Mouse (Mus musculus) CH12.LX (cell line): ENCODE data around the gene Mtx1.

ENCODE experiments used
- CTCF ChIP-seq, 2 experiments: IDR thresholded peaks in 1 of 2; conservative IDR thresholded peaks in 1 of 2; 2 replicates each; pipeline ENCODE4 v1.5.1; 2011 to 2012; ENCODE audit warnings: low read depth in 2 of 2, low read length in 2 of 2, improper control_type of control experiment in 1 of 2, inconsistent platforms in 1 of 2, mild to moderate bottlenecking in 1 of 2, moderate library complexity in 1 of 2
- EP300 ChIP-seq: IDR thresholded peaks from 2 replicates; pipeline ENCODE4 v1.6.1; 2011; ENCODE audit warnings: low read length, improper control_type of control experiment
- JUN ChIP-seq: IDR thresholded peaks from 2 replicates; pipeline ENCODE4 v1.6.1; 2011; ENCODE audit warnings: low read depth, mild to moderate bottlenecking, low read length, improper control_type of control experiment, moderate library complexity; ENCODE audit not compliant: insufficient read depth
- KAT2A ChIP-seq: IDR thresholded peaks from 2 replicates; pipeline ENCODE4 v1.6.1; 2012; ENCODE audit warnings: low read length, improper control_type of control experiment, inconsistent platforms; ENCODE audit not compliant: insufficient replicate concordance
- NELFE ChIP-seq: IDR thresholded peaks from 2 replicates; pipeline ENCODE4 v1.6.1; 2011; ENCODE audit warnings: low read depth, low read length, improper control_type of control experiment
- NRF1 ChIP-seq: IDR thresholded peaks from 2 replicates; pipeline ENCODE4 v1.6.1; 2014; ENCODE audit warnings: low read depth, mild to moderate bottlenecking, inconsistent platforms, low read length, improper control_type of control experiment, moderate library complexity
- POLR2AphosphoS2 ChIP-seq: IDR thresholded peaks from 2 replicates; pipeline ENCODE4 v1.6.1; 2011; ENCODE audit warnings: low read depth, low read length, improper control_type of control experiment
- RCOR1 ChIP-seq: conservative IDR thresholded peaks from 2 replicates; pipeline ENCODE4 v1.6.1; 2012; ENCODE audit warnings: low read depth, mild to moderate bottlenecking, inconsistent platforms, low read length, improper control_type of control experiment
- SIN3A ChIP-seq: IDR thresholded peaks from 2 replicates; pipeline ENCODE4 v1.6.1; 2012; ENCODE audit warnings: low read length, improper control_type of control experiment, inconsistent platforms
- TCF12 ChIP-seq: IDR thresholded peaks from 2 replicates; pipeline ENCODE4 v1.6.1; 2014; ENCODE audit warnings: low read depth, mild to moderate bottlenecking, inconsistent platforms, low read length, improper control_type of control experiment

GRCm38 (mm10) chr3:89262417-89262816 is 35.5 kb upstream of the Mtx1 start:
- TF ChIP-seq TCF12 (no peak), NELFE (no peak), CTCF (conservative IDR thresholded peaks at IDR 0.05 in 1 of 2, IDR thresholded peaks at IDR 0.05 in 1 of 2; ENCODE audit: low read depth in 2 of 2, low read length in 2 of 2) (no peak), NRF1 (no peak), POLR2AphosphoS2 (no peak), SIN3A (no peak), JUN (no peak), RCOR1 (no peak), KAT2A (no peak), EP300 (no peak)
